Mouse (Mus musculus) C2C12 (cell line): ENCODE measurements around the gene Nhsl2.

Experiments
- CTCF ChIP-seq: IDR thresholded peaks from one replicate; pipeline ENCODE4 v1.5.1; 2011; ENCODE audit not compliant: control insufficient read depth, insufficient read depth, insufficient read length
- MYOD1 ChIP-seq: IDR thresholded peaks from one replicate; pipeline ENCODE4 v1.6.1; 2011; ENCODE audit warnings: low read depth; ENCODE audit not compliant: control insufficient read depth, insufficient read length
- USF1 ChIP-seq: IDR thresholded peaks from one replicate; pipeline ENCODE4 v1.6.1; 2011; ENCODE audit warnings: low read depth, mild to moderate bottlenecking, control low read depth, moderate library complexity

GRCm38 (mm10) chrX:101864788-101865187, 15.6 kb downstream of the Nhsl2 start:
- TF ChIP-seq CTCF (no peak), MYOD1 (no peak), USF1 (no peak)
